11 mouse cellular contexts compared by ENCODE assay signal in the genomic region with DNA sequence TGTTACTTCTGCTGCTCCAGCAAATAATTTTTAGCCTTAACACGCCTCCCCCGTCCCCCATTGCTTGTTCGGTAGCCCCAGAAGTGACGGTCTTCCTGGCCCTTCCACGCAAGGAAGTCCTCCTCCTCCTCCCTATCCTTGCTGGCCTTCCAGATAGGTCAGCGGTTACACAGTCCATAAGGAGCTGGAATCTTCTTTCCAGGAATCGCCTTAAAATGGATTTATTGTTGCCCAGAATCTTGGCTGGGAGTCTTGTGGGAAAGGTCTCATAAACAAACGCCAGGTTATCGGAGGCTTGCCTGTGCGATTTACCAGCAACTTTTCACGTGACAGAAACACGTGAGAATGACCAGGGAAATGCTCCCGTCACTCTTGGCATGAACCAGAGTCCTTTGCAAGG.
DNase-seq lines count a peak whose midpoint lies in the region; ATAC-seq and TF ChIP-seq lines count a peak whose summit lies in the region.
"Had no signal": no experiment of that assay in that cellular context is flagged by ENCODE, and none has a peak within 500 bp of the region (broad histone marks: within the 10 kb centered on the region; RNA-seq: fewer than 3 reads in every experiment).

No protein-coding gene starts in this region.

- no peaks in the 10 kb centered on the region for H3K9me3 ChIP-seq in lung, postnatal 0 days (ENCODE audit: low read length)
- 0 out of 2 replicates have a peak, but pooled peaks cover 4% of the 10 kb centered on the region for H3K9me3 ChIP-seq in midbrain, embryonic 16.5 days (replicated peaks; ENCODE audit: control insufficient read depth, low read length, poor library complexity, severe bottlenecking)
- H3K9me3 ChIP-seq in midbrain, embryonic 14.5 days (ENCODE audit: control insufficient read depth, low read length) = no peaks in the 10 kb centered on the region

- no peak overlapping the region for H3K9ac ChIP-seq in lung, postnatal 0 days (replicated peaks; ENCODE audit: low read depth)
- no peak overlapping the region for H3K9ac ChIP-seq in midbrain, embryonic 16.5 days (ENCODE audit: low read depth, low read length)
- H3K9ac ChIP-seq in midbrain, embryonic 14.5 days (replicated peaks; ENCODE audit: low read length) = no peak overlapping the region
- H3K9ac ChIP-seq: embryonic facial prominence, embryonic 15.5 days; lung, embryonic 14.5 days had no signal

- no peaks in the 10 kb centered on the region for H3K27me3 ChIP-seq in lung, postnatal 0 days (replicated peaks; ENCODE audit: insufficient read depth, low read length)
- H3K27me3 ChIP-seq in midbrain, embryonic 16.5 days (ENCODE audit: control insufficient read depth, insufficient read depth, low read depth, low read length) = no peaks in the 10 kb centered on the region
- no peaks in the 10 kb centered on the region for H3K27me3 ChIP-seq in midbrain, embryonic 14.5 days (ENCODE audit: control insufficient read depth, insufficient read depth, low read length)
- H3K27me3 ChIP-seq: embryonic facial prominence, embryonic 15.5 days had no signal

- DNase-seq in gastrocnemius, adult 2 months = peak; percentile 51
- DNase-seq in gastrocnemius, postnatal 4 days (ENCODE audit: low spot score in 2 of 2) = no peak
- peak; percentile 40 for DNase-seq in adrenal gland, postnatal 14 days
- peak; percentile 56 for DNase-seq in heart, postnatal 4 days
- DNase-seq in lung, postnatal 0 days (ENCODE audit: low spot score) = no peak
- DNase-seq in embryo, embryonic 9.5 days (ENCODE audit: extremely low spot score) = no peak
- no peak for DNase-seq in midbrain, embryonic 14.5 days
- DNase-seq: lung, embryonic 14.5 days had no signal

- no peaks in the 10 kb centered on the region for H3K4me1 ChIP-seq in lung, postnatal 0 days (ENCODE audit: insufficient read depth, low read depth, low read length)
- no peaks in the 10 kb centered on the region for H3K4me1 ChIP-seq in midbrain, embryonic 16.5 days (ENCODE audit: control insufficient read depth, insufficient read depth, low read length)
- no peaks in the 10 kb centered on the region for H3K4me1 ChIP-seq in midbrain, embryonic 14.5 days (ENCODE audit: control insufficient read depth, insufficient read depth, low read length)
- H3K4me1 ChIP-seq: embryonic facial prominence, embryonic 15.5 days had no signal

- no peaks in the 10 kb centered on the region for H3K36me3 ChIP-seq in lung, postnatal 0 days (ENCODE audit: insufficient read depth, low read length)
- no peaks in the 10 kb centered on the region for H3K36me3 ChIP-seq in midbrain, embryonic 16.5 days (ENCODE audit: control insufficient read depth, insufficient read depth, low read length)
- no peaks in the 10 kb centered on the region for H3K36me3 ChIP-seq in midbrain, embryonic 14.5 days (ENCODE audit: control insufficient read depth, insufficient read depth, low read length)
- H3K36me3 ChIP-seq: embryonic facial prominence, embryonic 15.5 days had no signal

- no peak for TF ChIP-seq CTCF in gastrocnemius, adult 2 months (IDR thresholded peaks at IDR 0.05)
- TF ChIP-seq CTCF in lung, postnatal 0 days (IDR thresholded peaks at IDR 0.05) = no peak

- H3K4me2 ChIP-seq in lung, postnatal 0 days (replicated peaks; ENCODE audit: low read depth, low read length) = no peak overlapping the region
- no peak overlapping the region for H3K4me2 ChIP-seq in midbrain, embryonic 16.5 days (ENCODE audit: low read length)
- no peak overlapping the region for H3K4me2 ChIP-seq in midbrain, embryonic 14.5 days (ENCODE audit: low read length)
- H3K4me2 ChIP-seq: embryonic facial prominence, embryonic 15.5 days; lung, embryonic 14.5 days had no signal

- 57% methylated on average over 13 of the region's 13 CpGs for WGBS in lung, postnatal 0 days
- WGBS in midbrain, embryonic 16.5 days = 87% methylated on average over 13 of the region's 13 CpGs
- 86% methylated on average over 13 of the region's 13 CpGs for WGBS in midbrain, embryonic 14.5 days

- intact Hi-C loops in gastrocnemius, adult 2 months (cut with DNase I) = loop anchor here (5.0 kb wide), 1 partner anchor 203 kb away; no protein-coding TSS in a partner anchor

- TF ChIP-seq EP300 in lung, postnatal 0 days (IDR thresholded peaks at IDR 0.05) = no peak

- ATAC-seq in lung, postnatal 0 days = no peak
- ATAC-seq in midbrain, embryonic 16.5 days = no peak
- no peak for ATAC-seq in midbrain, embryonic 14.5 days (ENCODE audit: low FRiP score, low TSS enrichment)

- peak overlapping the region; percentile 65 for H3K4me3 ChIP-seq in gastrocnemius, adult 2 months
- no peak overlapping the region for H3K4me3 ChIP-seq in lung, postnatal 0 days (ENCODE audit: low read depth, low read length)
- no peak overlapping the region for H3K4me3 ChIP-seq in midbrain, embryonic 16.5 days (ENCODE audit: low read depth, low read length)
- no peak overlapping the region for H3K4me3 ChIP-seq in midbrain, embryonic 14.5 days (replicated peaks; ENCODE audit: low read depth, low read length)
- H3K4me3 ChIP-seq: embryonic facial prominence, embryonic 15.5 days; myocyte had no signal

- H3K27ac ChIP-seq in gastrocnemius, adult 2 months = peak overlapping the region; percentile 88
- peak overlapping the region; percentile 54; the same call in 1 of the 2 replicates for H3K27ac ChIP-seq in lung, postnatal 0 days (ENCODE audit: low read length)
- no peak overlapping the region for H3K27ac ChIP-seq in midbrain, embryonic 16.5 days (ENCODE audit: low read length)
- H3K27ac ChIP-seq in midbrain, embryonic 14.5 days (replicated peaks; ENCODE audit: low read depth, low read length) = no peak overlapping the region
- H3K27ac ChIP-seq: embryonic facial prominence, embryonic 15.5 days had no signal

Comparison
In these comparisons a context has a peak if more than half of its experiments do, and no peak if none do; other contexts are left out.
1. DNase-seq: peak in gastrocnemius, adult 2 months (single experiment), adrenal gland, postnatal 14 days (single experiment) and heart, postnatal 4 days (single experiment); none in gastrocnemius, postnatal 4 days (0 of 2), lung, postnatal 0 days (single experiment), embryo, embryonic 9.5 days (single experiment) and midbrain, embryonic 14.5 days (single experiment).
2. H3K27ac ChIP-seq: peak in gastrocnemius, adult 2 months (single experiment) and lung, postnatal 0 days (single experiment); none in midbrain, embryonic 16.5 days (single experiment) and midbrain, embryonic 14.5 days (single experiment).